Mouse (Mus musculus): Measurements from ENCODE around the gene Gm12830.

GRCm38 (mm10) chr4:114899885-114900284, 78.4 kb downstream of the Gm12830 start:
- TF ChIP-seq CTCF (IDR thresholded peaks at IDR 0.05; ENCODE audit: extremely low read depth, insufficient read length, insufficient replicate concordance, low read depth, low read length) (no peak), POLR2A (IDR thresholded peaks at IDR 0.05; ENCODE audit: low read depth, low read length) (no peak)
